Mouse (Mus musculus) midbrain, postnatal 0 days (tissue): ENCODE measurements at regions not wholly inside any gene's neighbourhood (a gene's known extent, or its start where the extent isn't known, plus 50 kb on each side); places are given as distances from the start of the nearest gene placed in this dataset.
A peak's percentile ranks its signal among the peaks of the same experiment; 100 is the strongest.

Experiments
- ATAC-seq: fragments of 200-750 bp; cut with Nextera tagmentation; 2 replicates; pipeline ENCODE4 v1.8.0; 2017; ENCODE audit warnings: moderate number of reproducible peaks, mild to moderate bottlenecking, moderate TSS enrichment, moderate library complexity; ENCODE audit not compliant: low FRiP score
- DNase-seq: peaks from one replicate; pipeline ENCODE4 v3.0.0-alpha.2; 2015; ENCODE audit warnings: low spot score
- H3K27ac ChIP-seq: fragments of 300-500 bp; sonication (generic); 2 replicates; pipeline ENCODE4 v1.5.1; 2014; ENCODE audit warnings: low read depth, mild to moderate bottlenecking, low read length, mixed read lengths
- H3K27me3 ChIP-seq: fragments of 300-500 bp; sonication (generic); 2 replicates; pipeline ENCODE4 v1.6.1; 2014; ENCODE audit warnings: low read length, control low read depth, mixed read lengths; ENCODE audit not compliant: insufficient read depth
- H3K36me3 ChIP-seq: fragments of 300-500 bp; sonication (generic); 2 replicates; pipeline ENCODE4 v1.6.1; 2014; ENCODE audit warnings: low read length, control low read depth, mixed read lengths; ENCODE audit not compliant: insufficient read depth
- H3K4me1 ChIP-seq: fragments of 300-500 bp; sonication (generic); 2 replicates; pipeline ENCODE4 v1.6.1; 2014; ENCODE audit warnings: mild to moderate bottlenecking, control low read depth, antibody characterized with exemption, low read length, mixed read lengths; ENCODE audit not compliant: insufficient read depth
- H3K4me2 ChIP-seq: fragments of 300-500 bp; sonication (generic); 2 replicates; pipeline ENCODE4 v1.6.1; 2014; ENCODE audit warnings: low read depth, mild to moderate bottlenecking, low read length, mixed read lengths; ENCODE audit not compliant: poor library complexity, severe bottlenecking
- H3K4me3 ChIP-seq: fragments of 300-500 bp; sonication (generic); 2 replicates; pipeline ENCODE4 v1.5.1; 2014; ENCODE audit warnings: low read depth, mild to moderate bottlenecking, low read length, moderate library complexity
- H3K9ac ChIP-seq: fragments of 300-500 bp; sonication (generic); replicated peaks from 2 replicates; pipeline ENCODE4 v1.6.1; 2014; ENCODE audit warnings: mild to moderate bottlenecking, low read length, moderate library complexity, mixed read lengths; ENCODE audit not compliant: poor library complexity, severe bottlenecking
- H3K9me3 ChIP-seq: fragments of 300-500 bp; sonication (generic); 2 replicates; pipeline ENCODE4 v1.6.1; 2016; ENCODE audit warnings: low read length, control low read depth
- CTCF ChIP-seq: IDR thresholded peaks from 2 replicates; pipeline ENCODE4 v1.5.1; 2016; ENCODE audit warnings: antibody characterized with exemption, mild to moderate bottlenecking
- WGBS: fragments of 180-500 bp; shearing (Covaris S2); extraction: QIAGEN DNeasy Blood & Tissue Kit; methylation state at CpG from one replicate; pipeline ENCODE4 v1.1.7; 2014; 5-methylcytosine and 5-hydroxymethylcytosine counted together

DNA sequence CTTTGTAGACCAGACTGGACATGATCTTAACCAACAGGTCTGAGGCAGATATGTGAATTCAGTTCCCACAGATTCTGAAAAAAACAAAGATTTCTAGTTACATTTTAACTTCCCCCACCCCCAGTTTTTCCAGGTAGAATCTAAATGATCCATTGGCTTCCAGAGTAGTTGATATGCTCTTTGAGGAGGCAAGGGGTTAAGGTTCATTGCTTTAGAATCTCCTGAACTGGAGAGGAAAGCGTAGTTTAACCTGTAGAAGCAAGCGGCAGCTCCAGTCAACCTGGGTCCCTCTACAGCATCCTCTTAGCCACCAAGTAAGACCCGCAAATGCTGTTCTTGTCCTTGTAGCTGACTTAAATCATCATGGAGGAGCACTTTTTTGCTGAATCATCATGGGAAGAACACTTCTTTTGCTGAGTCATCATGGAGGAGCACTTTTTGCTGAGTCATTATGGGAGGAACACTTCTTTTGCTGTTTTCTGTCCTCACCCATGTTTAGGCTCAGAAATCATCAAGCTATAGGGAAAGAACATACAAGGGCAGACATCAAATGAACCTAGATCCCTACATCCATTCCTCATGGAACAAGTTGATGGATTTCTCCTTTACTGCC, 247.2 kb upstream of the Ank start:
- TF ChIP-seq CTCF: no peak
- no peak for DNase-seq
- WGBS: 99% methylated on average over 3 of the region's 3 CpGs

GRCm38 (mm10) chr15:27223610-27224511, 242.6 kb upstream of the Ank start:
- no peaks in the 10 kb centered on the region for H3K4me1 ChIP-seq
- peak overlapping the region; percentile 60; the same call in 1 of the 2 replicates for H3K27ac ChIP-seq
- DNase-seq: peak; percentile 66
- no peak overlapping the region for H3K9ac ChIP-seq
- peak; percentile 83 for ATAC-seq
- peak overlapping the region; percentile 21 for H3K4me3 ChIP-seq
- no peak for TF ChIP-seq CTCF
- H3K4me2 ChIP-seq: peak overlapping the region; percentile 35
- WGBS: 46% methylated on average over 14 of the region's 14 CpGs
- no peaks in the 10 kb centered on the region for H3K27me3 ChIP-seq
- H3K9me3 ChIP-seq: no peaks in the 10 kb centered on the region
- H3K36me3 ChIP-seq: no peaks in the 10 kb centered on the region

More for the DNA sequence above, 247.2 kb upstream of the Ank start:
- no peak for ATAC-seq
- Histone ChIP-seq H3K4me2 (no peak overlapping the region), H3K4me3 (no peak overlapping the region), H3K4me1 (no peaks in the 10 kb centered on the region), H3K27ac (no peak overlapping the region), H3K9ac (no peak overlapping the region), H3K27me3 (no peaks in the 10 kb centered on the region), H3K9me3 (no peaks in the 10 kb centered on the region), H3K36me3 (no peaks in the 10 kb centered on the region)

GRCm38 (mm10) chr15:27224512-27224850, 242.0 kb upstream of the Ank start:
- Histone ChIP-seq H3K27me3 (no peaks in the 10 kb centered on the region), H3K9me3 (no peaks in the 10 kb centered on the region), H3K4me2 (peak overlapping the region; percentile 35), H3K9ac (no peak overlapping the region), H3K4me1 (no peaks in the 10 kb centered on the region), H3K27ac (peak overlapping the region; percentile 60; the same call in 1 of the 2 replicates), H3K4me3 (peak overlapping the region; percentile 21), H3K36me3 (no peaks in the 10 kb centered on the region)
- DNase-seq (peak; percentile 49), ATAC-seq (peak; percentile 83)
- TF ChIP-seq CTCF: no peak
- 81% methylated on average over 4 of the region's 4 CpGs for WGBS

- no peak for ATAC-seq
- Histone ChIP-seq H3K9me3 (no peaks in the 10 kb centered on the region), H3K27me3 (no peaks in the 10 kb centered on the region), H3K9ac (no peak overlapping the region), H3K36me3 (no peaks in the 10 kb centered on the region), H3K4me1 (no peaks in the 10 kb centered on the region), H3K4me2 (no peak overlapping the region), H3K4me3 (no peak overlapping the region), H3K27ac (no peak overlapping the region)
- WGBS: 34% methylated on average over 5 of the region's 5 CpGs
- DNase-seq: no peak
- no peak for TF ChIP-seq CTCF
Observed at GRCm38 (mm10) chr15:27232804-27233203, 233.7 kb upstream of the Ank start.

GRCm38 (mm10) chr15:27234770-27235169, 231.7 kb upstream of the Ank start:
- Histone ChIP-seq H3K27ac (no peak overlapping the region), H3K9me3 (no peaks in the 10 kb centered on the region), H3K4me1 (no peaks in the 10 kb centered on the region), H3K36me3 (no peaks in the 10 kb centered on the region), H3K9ac (no peak overlapping the region), H3K27me3 (no peaks in the 10 kb centered on the region), H3K4me3 (no peak overlapping the region), H3K4me2 (no peak overlapping the region)
- peak; percentile 100 for TF ChIP-seq CTCF
- peak; percentile 85 for DNase-seq
- 13% methylated on average over 4 of the region's 4 CpGs for WGBS
- peak; percentile 47; the same call in 1 of the 2 replicates for ATAC-seq

GRCm38 (mm10) chr15:27238301-27238700, 228.2 kb upstream of the Ank start:
- Histone ChIP-seq H3K4me3 (no peak overlapping the region), H3K27me3 (no peaks in the 10 kb centered on the region), H3K27ac (no peak overlapping the region), H3K9me3 (no peaks in the 10 kb centered on the region), H3K9ac (no peak overlapping the region), H3K4me1 (no peaks in the 10 kb centered on the region), H3K36me3 (no peaks in the 10 kb centered on the region), H3K4me2 (no peak overlapping the region)
- TF ChIP-seq CTCF: no peak
- DNase-seq (no peak), ATAC-seq (no peak)
- 63% methylated on average over 1 of the region's 1 CpGs for WGBS
